Mouse (Mus musculus) mouse embryonic stem cell (cell line): ENCODE data around the gene Ppm1a.

Experiments
- in situ Hi-C, 2 experiments: fragments of 300-500 bp; cut with MboI; formaldehyde crosslinking; loops; 1 replicate in 1 of 2; 3 replicates in 1 of 2; pipeline ENCODE4 v1.14.3; 2019 to 2020; ENCODE audit warnings: low sequenced_read_pairs in 2 of 2, low pct_unique_long_range_greater_than_20kb in 1 of 2, mixed read lengths in 1 of 2; ENCODE audit not compliant: unreplicated experiment in 1 of 2

The Ppm1a gene

GRCm38 (mm10) chr12:72792320-72793091, 35.3 kb downstream of the Ppm1a start:
- in situ Hi-C loops, result no loop called here

GRCm38 (mm10) chr12:72793983-72794382, 36.7 kb downstream of the Ppm1a start:
- in situ Hi-C loops, result no loop called here

- in situ Hi-C loops, result no loop called here
Observed at GRCm38 (mm10) chr12:72809798-72810197, 52.5 kb downstream of the Ppm1a start.

GRCm38 (mm10) chr12:72811588-72811987, 54.3 kb downstream of the Ppm1a start:
- in situ Hi-C loops, result no loop called here

DNA sequence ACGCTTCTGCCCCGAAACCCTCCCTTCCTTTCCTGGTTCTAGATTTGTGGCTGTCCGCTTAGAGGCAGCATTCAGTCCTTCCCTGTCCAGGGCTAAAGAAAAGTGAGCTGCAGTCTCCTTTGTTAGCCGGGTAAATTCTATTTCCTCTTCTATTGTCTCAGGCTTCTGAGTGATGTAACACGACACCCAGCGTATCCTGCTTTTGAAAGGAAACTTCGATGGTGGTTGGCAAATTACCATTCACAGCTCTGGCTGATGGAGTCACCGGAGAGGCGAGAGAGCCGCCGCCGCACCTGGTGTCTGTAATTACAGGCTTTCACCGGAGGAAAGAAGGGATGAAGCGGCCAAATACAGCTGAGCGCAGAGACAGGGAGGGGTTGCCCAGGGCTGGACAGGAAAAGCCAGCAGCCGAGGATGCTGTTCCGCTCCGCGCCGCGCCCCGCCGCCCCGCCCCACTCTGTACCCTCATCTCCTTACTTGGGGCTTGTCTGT, 63.7 kb downstream of the Ppm1a start:
- in situ Hi-C loops, result no loop called here

DNA sequence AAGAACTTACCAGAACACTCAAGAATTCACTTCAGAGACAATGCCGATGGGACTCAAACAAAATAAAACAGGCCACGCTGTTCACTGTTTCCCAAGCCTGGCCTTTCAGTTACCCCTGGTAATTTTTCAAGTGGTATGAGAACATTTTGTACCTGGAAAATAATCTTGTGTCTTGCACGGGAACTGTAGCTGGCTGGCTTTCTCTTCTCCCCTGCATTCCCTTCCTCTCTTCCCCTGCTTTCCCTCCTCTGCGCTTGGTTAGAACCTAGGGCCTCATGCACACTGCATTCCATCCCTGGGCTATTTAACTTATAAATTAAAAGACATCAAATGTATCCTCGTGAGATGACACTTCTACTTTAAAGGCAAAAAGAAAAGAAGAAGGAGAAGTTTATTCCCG, 64.3 kb downstream of the Ppm1a start:
- in situ Hi-C loops, result no loop called here

GRCm38 (mm10) chr12:72825656-72826055, 68.4 kb downstream of the Ppm1a start:
- in situ Hi-C loops, result loop anchor here in 1 of 2 experiments (25.0 kb wide), 1 partner anchor 313 kb away; no protein-coding TSS in a partner anchor

- in situ Hi-C loops, result loop anchor here in 1 of 2 experiments (25.0 kb wide), 1 partner anchor 317 kb away; no protein-coding TSS in a partner anchor
Observed at GRCm38 (mm10) chr12:72828846-72829556, 71.7 kb downstream of the Ppm1a start.

GRCm38 (mm10) chr12:72829777-72830176, 72.5 kb downstream of the Ppm1a start:
- in situ Hi-C loops, result loop anchor here in 1 of 2 experiments (25.0 kb wide), 1 partner anchor 317 kb away; no protein-coding TSS in a partner anchor

DNA sequence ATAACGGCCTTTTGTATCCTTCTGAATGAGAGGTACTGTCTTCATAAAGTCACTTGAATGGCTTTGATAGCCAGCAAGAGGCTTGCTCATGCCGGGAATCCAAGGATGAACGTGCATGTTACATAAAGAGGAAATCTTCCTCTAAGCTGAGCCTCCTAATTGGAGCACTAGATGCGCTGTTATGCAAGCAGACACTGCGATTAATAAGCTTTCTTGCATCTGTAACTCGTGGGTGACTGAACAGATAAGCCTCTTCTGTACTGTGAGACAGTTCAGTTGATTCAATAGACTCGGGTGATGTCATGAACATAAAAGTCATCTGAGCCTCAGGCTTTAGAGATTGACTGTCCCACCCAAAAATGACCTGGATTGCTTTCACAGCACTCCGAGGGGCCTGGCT, 73.1 kb downstream of the Ppm1a start:
- in situ Hi-C loops, result loop anchor here in 1 of 2 experiments (25.0 kb wide), 1 partner anchor 318 kb away; no protein-coding TSS in a partner anchor

DNA sequence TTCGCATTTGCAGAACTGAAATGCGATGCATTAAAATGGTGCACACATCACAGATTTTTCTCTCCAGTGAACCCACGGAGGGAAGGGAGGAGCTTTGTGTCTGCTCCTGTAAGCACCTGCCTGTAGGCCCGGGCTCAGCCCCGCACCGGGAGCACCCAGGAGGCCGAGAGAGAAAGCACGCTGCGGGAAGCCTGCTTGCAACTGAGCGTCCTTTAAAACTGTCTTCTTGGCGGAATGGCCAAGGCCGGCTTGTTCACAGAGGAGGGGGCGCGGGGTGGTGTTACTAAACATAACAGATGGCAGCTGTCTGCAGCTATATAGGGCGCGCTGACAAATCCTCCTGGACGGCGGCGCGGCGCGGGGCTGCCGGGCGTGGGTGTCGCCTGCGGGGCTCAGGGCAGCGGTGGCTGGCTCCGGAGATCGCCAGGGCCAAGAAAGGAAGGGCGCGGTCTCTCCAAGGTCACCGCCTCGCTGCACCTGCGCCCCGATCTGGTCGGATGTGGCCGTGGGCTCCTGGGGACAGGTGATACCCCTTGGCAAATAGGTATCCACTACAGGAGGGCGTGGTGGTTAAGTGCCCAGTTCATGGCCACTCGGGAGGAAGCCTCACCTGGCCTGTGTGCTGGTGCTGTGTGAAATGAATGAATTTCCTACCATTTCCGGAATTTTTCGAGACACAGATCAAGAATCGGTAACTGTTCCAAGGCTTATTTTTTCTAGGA, 74.6 kb downstream of the Ppm1a start:
- in situ Hi-C loops, result loop anchor here in 1 of 2 experiments (25.0 kb wide), 1 partner anchor 320 kb away; no protein-coding TSS in a partner anchor

GRCm38 (mm10) chr12:72834773-72835517, 77.7 kb downstream of the Ppm1a start:
- in situ Hi-C loops, result loop anchor here in 1 of 2 experiments (25.0 kb wide), 1 partner anchor 323 kb away; no protein-coding TSS in a partner anchor

GRCm38 (mm10) chr12:72835518-72836015, 78.3 kb downstream of the Ppm1a start:
- in situ Hi-C loops, result loop anchor here in 1 of 2 experiments (25.0 kb wide), 1 partner anchor 323 kb away; no protein-coding TSS in a partner anchor

- in situ Hi-C loops, result loop anchor here in 1 of 2 experiments (25.0 kb wide), 1 partner anchor 325 kb away; no protein-coding TSS in a partner anchor
Observed at GRCm38 (mm10) chr12:72837302-72837701, 80.0 kb downstream of the Ppm1a start.

- in situ Hi-C loops, result loop anchor here (5.0 to 25.0 kb wide), 2 partner anchors 126 to 329 kb away; no protein-coding TSS in a partner anchor
Observed at GRCm38 (mm10) chr12:72841500-72841899, 84.2 kb downstream of the Ppm1a start.

GRCm38 (mm10) chr12:72843135-72843534, 85.9 kb downstream of the Ppm1a start:
- in situ Hi-C loops, result loop anchor here (5.0 to 25.0 kb wide), 2 partner anchors 124 to 331 kb away; no protein-coding TSS in a partner anchor

GRCm38 (mm10) chr12:72843555-72843954, 86.3 kb downstream of the Ppm1a start:
- in situ Hi-C loops, result loop anchor here (5.0 to 25.0 kb wide), 2 partner anchors 124 to 331 kb away; no protein-coding TSS in a partner anchor
